Mouse (Mus musculus) heart, postnatal 0 days (tissue): ENCODE results near the gene Sdhb.

ENCODE experiments used
- CTCF ChIP-seq: IDR thresholded peaks from 2 replicates; pipeline ENCODE4 v1.5.1; 2016; ENCODE audit warnings: antibody characterized with exemption, control low read depth, low read depth
- EP300 ChIP-seq: IDR thresholded peaks from 2 replicates; pipeline ENCODE4 v1.6.1; 2016; ENCODE audit warnings: antibody characterized with exemption, low read depth

DNA sequence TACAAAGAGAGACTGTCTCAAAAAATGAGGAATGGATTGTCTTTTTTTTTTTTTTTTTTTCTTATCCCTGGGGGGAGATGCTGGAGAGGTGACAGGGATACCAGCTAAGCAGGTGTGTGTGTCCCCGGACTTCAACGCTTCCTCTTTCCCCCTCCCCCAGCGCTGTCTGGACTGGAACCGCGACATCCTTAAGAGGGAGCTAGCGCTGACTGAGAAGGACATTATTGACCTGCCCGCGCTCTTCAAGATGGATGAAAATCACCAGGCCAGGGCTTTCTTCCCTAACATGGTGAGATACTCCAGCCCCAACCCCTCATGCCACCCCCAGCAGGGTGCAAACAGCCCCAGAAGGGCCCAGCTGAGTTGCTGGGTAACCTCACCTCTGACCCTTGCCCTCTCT, 12.0 kb upstream of the Sdhb start:
- TF ChIP-seq EP300 (no peak), CTCF (no peak)
